Mouse (Mus musculus): Measurements from ENCODE around the gene Tsr2. TPM values are rescaled to one million over a fixed set of nuclear protein-coding genes. Genes with fewer than 3 reads are reported as not detected.

Gene Tsr2
- polyA plus RNA-seq, 1 experiment from 2014 or later: 28.4 TPM

DNA sequence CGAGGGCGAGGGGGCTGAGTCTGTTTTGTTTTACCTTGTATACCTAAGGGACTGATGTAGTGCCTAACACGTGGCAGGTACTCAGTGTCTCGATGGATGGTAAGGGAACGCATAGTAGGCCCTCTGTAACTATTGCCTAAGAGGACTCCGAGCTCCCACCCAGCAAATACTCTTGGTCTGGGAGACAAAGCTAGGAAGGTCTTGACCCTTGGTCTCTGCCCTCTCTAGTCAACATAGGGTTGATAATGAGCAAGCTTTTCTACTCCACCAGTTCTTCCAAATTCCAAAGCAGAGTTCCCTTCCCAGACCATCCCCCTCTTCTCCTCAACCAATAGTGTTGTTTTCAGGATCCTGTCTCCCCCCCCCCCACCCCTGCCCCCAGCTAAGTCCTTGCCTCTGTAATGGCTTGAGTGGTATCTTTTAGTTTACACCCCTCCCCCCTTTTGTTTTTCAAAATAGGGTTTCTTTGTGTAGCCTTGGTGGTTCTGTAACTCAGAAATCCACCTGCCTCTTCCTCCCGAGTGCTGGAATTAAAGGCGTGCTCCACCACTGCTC, 46.6 kb downstream of the Tsr2 start:
- no peak overlapping the region for H3K9ac ChIP-seq (ENCODE audit: low read length)
- WGBS: 51% methylated on average over 8 of the region's 8 CpGs
- H3K27ac ChIP-seq (ENCODE audit: low read length): no peak overlapping the region
- H3K4me3 ChIP-seq (ENCODE audit: low read length): no peak overlapping the region
- H3K36me3 ChIP-seq (ENCODE audit: control insufficient read depth, insufficient read depth, low read length): no peaks in the 10 kb centered on the region
- no peak for ATAC-seq (ENCODE audit: low read depth)
- H3K4me1 ChIP-seq (replicated peaks; ENCODE audit: control insufficient read depth, insufficient read depth, low read length): peaks cover 21% of the 10 kb centered on the region
- H3K9me3 ChIP-seq (ENCODE audit: control insufficient read depth, low read length): no peaks in the 10 kb centered on the region
- H3K4me2 ChIP-seq (ENCODE audit: low read depth, low read length): peak overlapping the region; percentile 61; the same call in 1 of the 2 replicates
- H3K27me3 ChIP-seq (ENCODE audit: control insufficient read depth, insufficient read depth, low read depth, low read length): no peaks in the 10 kb centered on the region

DNA sequence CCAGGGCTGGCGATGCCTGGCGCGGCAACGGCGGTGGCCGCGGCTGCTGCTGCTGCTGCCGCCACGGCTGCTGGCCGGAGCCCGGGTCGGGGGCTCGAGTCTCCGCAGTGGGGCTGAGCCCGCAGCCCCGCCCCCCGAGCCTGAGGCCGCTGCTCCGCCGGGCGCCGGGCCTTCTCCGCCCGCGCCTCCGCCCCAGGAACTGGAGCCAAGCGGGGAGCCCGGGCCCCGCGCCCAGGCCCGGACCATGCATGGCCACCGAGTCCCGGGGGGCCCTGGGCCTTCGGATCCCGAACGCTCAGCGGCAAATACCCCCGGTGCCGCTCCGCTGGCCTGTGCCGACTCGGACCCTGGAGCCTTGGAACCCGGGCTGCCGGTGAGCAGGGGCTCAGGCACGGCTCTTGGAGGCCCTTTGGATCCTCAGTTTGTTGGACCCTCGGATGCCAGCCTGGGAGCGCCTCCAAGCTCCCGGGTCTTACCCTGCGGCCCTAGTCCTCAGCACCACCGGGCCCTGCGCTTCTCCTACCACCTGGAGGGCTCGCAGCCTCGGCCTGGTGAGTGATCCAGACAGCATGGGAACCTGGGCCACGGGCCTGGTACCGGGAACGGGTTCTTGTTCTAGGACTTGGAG, 48.8 kb downstream of the Tsr2 start:
- Histone ChIP-seq H3K4me1 (replicated peaks; ENCODE audit: control insufficient read depth, insufficient read depth, low read length) (peaks cover 10% of the 10 kb centered on the region; the same call in 1 of the 2 replicates), H3K9ac (ENCODE audit: low read length) (peak overlapping the region; percentile 86), H3K27ac (ENCODE audit: low read length) (peak overlapping the region; percentile 88), H3K4me3 (ENCODE audit: low read length) (peak overlapping the region; percentile 74), H3K36me3 (ENCODE audit: control insufficient read depth, insufficient read depth, low read length) (no peaks in the 10 kb centered on the region), H3K4me2 (ENCODE audit: low read depth, low read length) (peak overlapping the region; percentile 61), H3K27me3 (ENCODE audit: control insufficient read depth, insufficient read depth, low read depth, low read length) (no peaks in the 10 kb centered on the region), H3K9me3 (ENCODE audit: control insufficient read depth, low read length) (no peaks in the 10 kb centered on the region)
- 7% methylated on average over 38 of the region's 56 CpGs for WGBS
- ATAC-seq (ENCODE audit: low read depth): peak; percentile 72

GRCm38 (mm10) chrX:151046777-151047430, 49.4 kb downstream of the Tsr2 start:
- H3K9me3 ChIP-seq (ENCODE audit: control insufficient read depth, low read length): no peaks in the 10 kb centered on the region
- WGBS: 8% methylated on average over 29 of the region's 62 CpGs
- H3K9ac ChIP-seq (ENCODE audit: low read length): peak overlapping the region; percentile 86
- H3K27me3 ChIP-seq (ENCODE audit: control insufficient read depth, insufficient read depth, low read depth, low read length): no peaks in the 10 kb centered on the region
- peak overlapping the region; percentile 61 for H3K4me2 ChIP-seq (ENCODE audit: low read depth, low read length)
- ATAC-seq (ENCODE audit: low read depth): peak; percentile 91
- H3K4me1 ChIP-seq (replicated peaks; ENCODE audit: control insufficient read depth, insufficient read depth, low read length): peaks cover 10% of the 10 kb centered on the region; the same call in 1 of the 2 replicates
- H3K36me3 ChIP-seq (ENCODE audit: control insufficient read depth, insufficient read depth, low read length): no peaks in the 10 kb centered on the region
- H3K4me3 ChIP-seq (ENCODE audit: low read length): peak overlapping the region; percentile 74
- peak overlapping the region; percentile 88 for H3K27ac ChIP-seq (ENCODE audit: low read length)

DNA sequence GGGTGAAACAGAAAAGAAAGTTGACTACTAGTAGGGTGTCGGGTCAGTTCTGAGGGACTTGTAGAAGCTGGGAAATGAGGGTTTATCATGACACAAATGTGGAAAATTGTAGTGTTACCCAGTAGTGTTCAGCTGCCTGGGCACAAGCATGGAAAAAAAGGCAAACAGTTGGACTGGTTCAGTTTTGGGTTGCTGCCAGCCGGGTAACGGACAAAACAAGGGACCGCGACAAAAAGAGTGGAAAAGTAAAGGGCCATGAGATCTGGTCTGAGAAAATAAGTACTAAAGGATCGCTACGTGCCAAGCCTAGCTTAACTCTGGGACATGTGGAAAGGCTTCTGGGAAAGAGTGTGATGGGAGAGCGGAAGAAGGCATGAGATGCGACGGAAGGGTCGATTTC, 50.0 kb downstream of the Tsr2 start:
- Histone ChIP-seq H3K27ac (ENCODE audit: low read length) (peak overlapping the region; percentile 88), H3K4me2 (ENCODE audit: low read depth, low read length) (peak overlapping the region; percentile 61), H3K4me1 (replicated peaks; ENCODE audit: control insufficient read depth, insufficient read depth, low read length) (peaks cover 10% of the 10 kb centered on the region; the same call in 1 of the 2 replicates), H3K4me3 (ENCODE audit: low read length) (peak overlapping the region; percentile 74), H3K27me3 (ENCODE audit: control insufficient read depth, insufficient read depth, low read depth, low read length) (no peaks in the 10 kb centered on the region), H3K9me3 (ENCODE audit: control insufficient read depth, low read length) (no peaks in the 10 kb centered on the region), H3K9ac (ENCODE audit: low read length) (peak overlapping the region; percentile 32), H3K36me3 (ENCODE audit: control insufficient read depth, insufficient read depth, low read length) (no peaks in the 10 kb centered on the region)
- 34% methylated on average over 11 of the region's 11 CpGs for whole genome bisulfite sequencing
- ATAC-seq (ENCODE audit: low read depth): no peak

DNA sequence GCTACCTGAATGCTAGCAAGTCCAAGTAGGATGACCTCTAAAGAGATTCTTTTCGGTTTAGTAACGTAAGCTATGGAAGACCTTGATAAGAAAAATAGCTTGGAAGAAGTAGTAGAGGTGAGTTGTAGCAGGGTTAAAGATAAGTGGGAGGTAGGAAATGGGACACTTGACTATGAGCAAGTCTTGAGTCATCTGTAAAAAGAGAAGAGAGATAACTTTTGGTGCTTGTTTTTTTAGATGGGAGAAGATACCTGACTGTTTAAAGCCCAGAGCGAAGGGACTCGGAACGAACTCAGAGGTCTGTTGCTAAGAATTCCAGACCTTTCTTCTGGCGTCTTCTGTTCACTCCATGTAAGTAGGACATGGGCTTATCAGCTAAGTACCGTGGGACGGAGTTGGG, 50.5 kb downstream of the Tsr2 start, which contains the start of gene Fgd1:
Fgd1 (plus strand) TSS at position 301 of the 400 bp plus-strand sequence.
- peak within 1 kb of the TSS; percentile 61 for H3K4me2 ChIP-seq (ENCODE audit: low read depth, low read length)
- peaks cover 10% of the 10 kb centered on the region; the same call in 1 of the 2 replicates for H3K4me1 ChIP-seq (replicated peaks; ENCODE audit: control insufficient read depth, insufficient read depth, low read length)
- peak within 1 kb of the TSS; percentile 74 for H3K4me3 ChIP-seq (ENCODE audit: low read length)
- H3K27me3 ChIP-seq (ENCODE audit: control insufficient read depth, insufficient read depth, low read depth, low read length): no peaks in the 10 kb centered on the region
- H3K9ac ChIP-seq (ENCODE audit: low read length): peak within 1 kb of the TSS; percentile 86
- WGBS: 93% methylated on average over 8 of the region's 8 CpGs
- ATAC-seq (ENCODE audit: low read depth): no peak
- no peaks in the 10 kb centered on the region for H3K9me3 ChIP-seq (ENCODE audit: control insufficient read depth, low read length)
- H3K36me3 ChIP-seq (ENCODE audit: control insufficient read depth, insufficient read depth, low read length): no peaks in the 10 kb centered on the region
- H3K27ac ChIP-seq (ENCODE audit: low read length): peak within 1 kb of the TSS; percentile 88

DNA sequence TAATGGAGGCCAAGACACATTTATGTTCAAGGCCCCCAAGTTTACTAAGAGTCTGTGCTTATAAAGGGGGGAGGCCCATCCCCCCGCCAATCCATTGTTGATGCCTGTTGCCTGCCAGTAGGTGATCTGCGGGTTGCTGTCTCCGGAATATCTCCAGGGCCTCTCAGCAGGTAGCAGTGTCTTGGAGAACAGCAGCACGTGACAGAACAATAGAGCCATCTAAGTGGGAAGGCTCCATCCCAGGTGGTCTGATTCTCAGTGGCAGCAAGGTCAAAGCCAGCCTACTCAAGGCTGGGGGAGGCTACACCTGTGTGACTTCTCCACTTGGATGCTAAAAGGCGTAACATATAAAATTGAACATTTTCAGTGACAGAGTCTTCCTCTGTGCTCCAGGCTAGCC, 55.1 kb downstream of the Tsr2 start:
- no peaks in the 10 kb centered on the region for H3K27me3 ChIP-seq (ENCODE audit: control insufficient read depth, insufficient read depth, low read depth, low read length)
- no peak overlapping the region for H3K4me2 ChIP-seq (ENCODE audit: low read depth, low read length)
- 59% methylated on average over 5 of the region's 5 CpGs for WGBS
- H3K36me3 ChIP-seq (ENCODE audit: control insufficient read depth, insufficient read depth, low read length): no peaks in the 10 kb centered on the region
- no peaks in the 10 kb centered on the region for H3K9me3 ChIP-seq (ENCODE audit: control insufficient read depth, low read length)
- no peak for ATAC-seq (ENCODE audit: low read depth)
- no peak overlapping the region for H3K9ac ChIP-seq (ENCODE audit: low read length)
- H3K4me3 ChIP-seq (ENCODE audit: low read length): no peak overlapping the region
- no peak overlapping the region for H3K27ac ChIP-seq (ENCODE audit: low read length)
- no peaks in the 10 kb centered on the region for H3K4me1 ChIP-seq (replicated peaks; ENCODE audit: control insufficient read depth, insufficient read depth, low read length)

Other genes with a start within 250 kb of the Tsr2 start
- 24.2 and 26.5 TPM in 2 replicates for gene Gnl3l, start 79.2 kb downstream of the Tsr2 start, polyA plus RNA-seq (2015; fragmentation: Nextera tagmentation; extraction: Ambion mirVana)
- 9.9 and 10.2 TPM in 2 replicates for gene Fgd1, start 50.4 kb downstream of the Tsr2 start, polyA plus RNA-seq (2015; fragmentation: Nextera tagmentation; extraction: Ambion mirVana)
- 0.92 and 1.1 TPM in 2 replicates for gene Wnk3, start 101.5 kb upstream of the Tsr2 start, polyA plus RNA-seq (2015; fragmentation: Nextera tagmentation; extraction: Ambion mirVana)
- 2.9 and 3.3 TPM in 2 replicates for gene Fam120c, start 247.6 kb upstream of the Tsr2 start, polyA plus RNA-seq (2015; fragmentation: Nextera tagmentation; extraction: Ambion mirVana)